ENCODE assay signal across 24 mouse cellular contexts in the genomic region with DNA sequence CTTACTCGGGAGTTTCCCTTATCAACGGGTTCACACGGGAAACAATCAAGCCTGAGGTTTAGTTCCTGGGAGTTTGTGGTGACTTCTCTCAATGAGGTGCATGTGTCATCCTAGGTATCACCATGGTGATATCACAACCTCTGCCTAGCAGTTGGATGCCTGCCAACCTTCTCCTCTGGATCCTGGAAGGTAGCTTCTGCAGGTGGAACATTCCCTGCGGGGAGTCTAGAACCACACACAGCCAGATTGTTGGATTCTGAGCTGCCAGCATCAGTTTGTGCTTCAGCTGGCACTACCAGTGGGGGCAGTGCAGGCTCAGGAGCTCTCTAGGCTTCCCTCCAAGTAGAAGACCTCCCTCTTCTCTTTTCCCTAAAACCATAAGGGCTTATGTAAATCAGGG.
A peak's percentile ranks its signal among the peaks of the same experiment; 100 is the strongest.
DNase-seq lines count a peak whose midpoint lies in the region; ATAC-seq and TF ChIP-seq lines count a peak whose summit lies in the region.
"Had no signal": no experiment of that assay in that cellular context is flagged by ENCODE, and none has a peak within 500 bp of the region (broad histone marks: within the 10 kb centered on the region; RNA-seq: fewer than 3 reads in every experiment).

No protein-coding gene starts in this region.

- POLR2A ChIA-PET in Patski (lab: Charles Lee) = no interaction called here

- H3K27me3 ChIP-seq in Patski = peaks cover 23% of the 10 kb centered on the region
- H3K27me3 ChIP-seq: embryonic facial prominence, embryonic 13.5 days; heart, embryonic 12.5 days; lung, embryonic 15.5 days; megakaryocyte, embryonic 14.5 days; midbrain, embryonic 15.5 days had no signal

- ATAC-seq in Patski = no peak
- ATAC-seq: inflammation-experienced regulatory T-cells, adult 6 months; midbrain, embryonic 15.5 days had no signal

- TF ChIP-seq CTCF in Patski (IDR thresholded peaks at IDR 0.05) = no peak

- in situ Hi-C loops in Patski (cut with MboI; ENCODE audit: low pct_unique_long_range_greater_than_20kb) = no loop called here

- CTCF ChIA-PET in Patski (lab: Charles Lee) = interaction anchor here (2.0 kb wide), 1 partner anchor 18 kb away, joined by 6 read pairs; no protein-coding TSS in a partner anchor

- intact Hi-C loops in left cerebral cortex, postnatal 4 days (cut with DNase I) = no loop called here

- peak; percentile 65 for DNase-seq in heart, adult 11 months
- DNase-seq in heart, adult 9 months (ENCODE audit: low spot score in 2 of 2) = no peak
- peak; percentile 27 for DNase-seq in left cerebral cortex, postnatal 4 days
- DNase-seq in left cerebral cortex, adult 9 months (ENCODE audit: low spot score in 2 of 2) = no peak
- DNase-seq in Patski (ENCODE audit: low read depth, low spot score) = peak; percentile 25
- DNase-seq in ZHBTc4 (ENCODE audit: low read depth, low spot score) = peak; percentile 9
- no peak for DNase-seq in embryo, embryonic 11 days
- DNase-seq: adrenal gland, postnatal 25 days; B cell, adult 2 months; cerebellum, adult 2 months; gastrocnemius, postnatal 25 days; heart, adult 18-20 months; heart, postnatal 4 days; kidney, adult 8-10 months; layer of hippocampus, adult 9-11 months; lung, postnatal 36 days; spleen, adult 18-20 months; thymus, postnatal 25 days had no signal

Comparison
In these comparisons a context has a peak if more than half of its experiments do, and no peak if none do; other contexts are left out.
1. DNase-seq: peak in heart, adult 11 months (single experiment), left cerebral cortex, postnatal 4 days (single experiment), Patski (single experiment) and ZHBTc4 (single experiment); none in heart, adult 9 months (0 of 2), left cerebral cortex, adult 9 months (0 of 2) and embryo, embryonic 11 days (single experiment).